Mouse (Mus musculus) kidney, embryonic 15.5 days (tissue): ENCODE results near the gene Lhfpl5. TPM values are rescaled to one million over a fixed set of nuclear protein-coding genes. Genes with fewer than 3 reads are reported as not detected.

Source experiments
- ATAC-seq: fragments of 200-750 bp; cut with Nextera tagmentation; replicated peaks from 2 replicates; pipeline ENCODE4 v1.8.0; 2017; ENCODE audit warnings: moderate TSS enrichment; ENCODE audit not compliant: low FRiP score
- H3K27ac ChIP-seq: fragments of 300-500 bp; sonication (generic); 2 replicates; pipeline ENCODE4 v1.5.1; 2015; ENCODE audit warnings: mild to moderate bottlenecking, inconsistent platforms
- H3K27me3 ChIP-seq: fragments of 300-500 bp; sonication (generic); 2 replicates; pipeline ENCODE4 v1.6.1; 2015; ENCODE audit warnings: inconsistent platforms
- H3K36me3 ChIP-seq: fragments of 300-500 bp; sonication (generic); 2 replicates; pipeline ENCODE4 v1.6.1; 2015; ENCODE audit warnings: inconsistent platforms
- H3K4me1 ChIP-seq: fragments of 300-500 bp; sonication (generic); 2 replicates; pipeline ENCODE4 v1.6.1; 2015; ENCODE audit warnings: inconsistent platforms
- H3K4me2 ChIP-seq: fragments of 300-500 bp; sonication (generic); 2 replicates; pipeline ENCODE4 v1.6.1; 2015; ENCODE audit warnings: moderate library complexity, mild to moderate bottlenecking, inconsistent platforms
- H3K4me3 ChIP-seq: fragments of 300-500 bp; sonication (generic); replicated peaks from 2 replicates; pipeline ENCODE4 v1.5.1; 2015; ENCODE audit warnings: mild to moderate bottlenecking, inconsistent platforms
- H3K9ac ChIP-seq: fragments of 300-500 bp; sonication (generic); 2 replicates; pipeline ENCODE4 v1.6.1; 2015; ENCODE audit warnings: mild to moderate bottlenecking, inconsistent platforms
- H3K9me3 ChIP-seq: fragments of 300-500 bp; sonication (generic); replicated peaks from 2 replicates; pipeline ENCODE4 v1.6.1; 2016; ENCODE audit warnings: inconsistent platforms
- WGBS: fragments of 180-500 bp; shearing (Covaris S2); methylation state at CpG from one replicate; pipeline ENCODE4 v1.1.7; 2015; ENCODE audit warnings: mixed read lengths; 5-methylcytosine and 5-hydroxymethylcytosine counted together
- polyA plus RNA-seq: library from polyadenylated mRNA; unstranded; fragments of >200 nt; fragmentation: Nextera tagmentation; extraction: Ambion mirVana; gene quantifications from 2 replicates; pipeline ENCODE4 v1.2.1, GENCODE M21; 2015

Lhfpl5 gene
- 0.54 and 0.91 TPM in 2 replicates for polyA plus RNA-seq

DNA sequence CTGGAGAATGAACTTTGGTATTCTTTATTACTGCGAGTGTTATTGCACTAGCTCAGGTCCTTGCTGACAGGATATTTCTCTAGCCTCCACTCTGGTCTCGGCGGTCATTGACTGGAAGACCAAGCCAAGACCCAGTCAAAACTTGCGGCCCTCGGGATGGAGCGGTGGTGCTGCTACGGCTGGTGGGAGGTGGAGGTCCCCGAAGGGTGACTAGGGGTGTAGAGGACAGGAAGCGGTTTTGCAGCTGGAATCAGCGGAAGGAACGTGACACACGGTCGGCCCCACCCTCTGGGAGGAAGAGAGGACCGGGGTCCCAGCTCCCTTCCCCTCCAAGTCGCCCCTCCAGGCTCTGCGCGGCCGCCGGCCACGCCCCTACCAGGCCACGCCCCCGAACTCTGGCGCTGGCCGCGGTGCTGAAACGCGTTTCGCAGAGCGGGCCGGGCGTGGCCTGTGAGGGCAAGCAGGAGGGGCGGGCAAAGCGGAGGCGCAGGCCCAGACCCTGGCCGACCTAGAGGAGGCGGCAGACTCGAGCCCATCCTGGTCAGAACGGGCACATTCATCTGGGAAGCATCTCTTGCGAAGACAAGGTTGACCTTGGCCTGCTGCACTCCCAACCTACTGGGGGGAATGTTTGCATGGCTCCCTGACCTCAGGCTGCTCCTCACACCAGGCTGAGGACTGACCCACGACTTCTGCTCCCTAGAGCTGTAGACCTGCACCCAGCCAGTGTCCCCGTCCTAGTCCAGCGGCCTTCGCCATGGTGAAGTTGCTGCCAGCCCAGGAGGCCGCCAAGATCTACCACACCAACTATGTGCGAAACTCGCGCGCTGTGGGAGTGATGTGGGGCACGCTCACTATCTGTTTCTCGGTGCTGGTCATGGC lies at the start of gene Lhfpl5:
TSS of gene Lhfpl5 (plus strand) at position 398 of the 882 bp plus-strand sequence.
- Histone ChIP-seq H3K4me3 (peak within 1 kb of the TSS; percentile 32), H3K36me3 (no peaks in the 10 kb centered on the region), H3K9me3 (no peaks in the 10 kb centered on the region), H3K9ac (no peak within 1 kb of the TSS), H3K27me3 (no peaks in the 10 kb centered on the region), H3K4me1 (peaks cover 11% of the 10 kb centered on the region), H3K27ac (no peak within 1 kb of the TSS), H3K4me2 (peak within 1 kb of the TSS; percentile 65)
- peak; percentile 89 for ATAC-seq
- 16% methylated on average over 50 of the region's 50 CpGs for whole genome bisulfite sequencing

DNA sequence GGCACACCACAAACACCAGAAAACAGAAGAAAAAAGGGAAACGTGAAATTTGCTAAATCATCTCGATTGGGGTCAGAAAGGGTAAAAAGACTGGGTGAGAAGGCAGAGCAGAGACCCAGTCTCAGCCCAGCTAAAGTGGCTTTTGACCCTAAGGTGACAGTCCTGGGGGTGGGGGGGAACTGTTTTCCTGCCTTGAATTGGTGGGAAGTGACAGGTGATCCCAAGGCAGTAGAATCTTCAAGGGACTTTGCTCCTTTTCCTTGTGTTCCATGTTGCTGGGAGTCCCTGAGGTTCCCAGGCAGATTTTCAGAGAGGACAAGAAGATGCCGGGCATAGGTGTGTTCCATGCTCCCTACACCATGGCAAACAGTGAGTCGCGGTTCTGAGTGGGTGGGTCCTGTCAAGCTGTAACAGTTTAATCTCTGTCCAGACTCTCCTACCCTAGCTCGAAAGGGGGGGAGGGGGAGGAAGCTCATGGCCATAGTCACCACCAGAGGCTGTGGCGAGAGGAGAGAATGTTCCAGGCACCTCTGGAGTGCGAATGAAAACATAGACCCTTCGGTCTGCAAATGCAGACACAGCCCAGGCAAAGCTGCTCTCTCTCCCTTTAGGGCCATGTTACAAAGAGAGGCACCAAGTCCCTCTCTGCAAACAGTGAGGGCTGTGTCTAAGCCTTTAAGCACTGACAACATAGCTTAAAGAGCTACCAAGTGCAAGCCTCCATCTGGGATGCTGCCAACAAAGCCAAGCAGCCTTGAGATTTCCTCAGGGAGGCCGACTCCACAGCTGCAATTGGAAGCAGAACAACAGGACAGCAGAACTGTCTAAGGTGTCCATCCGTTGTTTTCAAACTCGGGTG lies 48.0 kb upstream of the Lhfpl5 start:
- H3K27me3 ChIP-seq = 0 out of 2 replicates have a peak, but pooled peaks cover 7% of the 10 kb centered on the region
- H3K9ac ChIP-seq = no peak overlapping the region
- H3K4me3 ChIP-seq = no peak overlapping the region
- no peak for ATAC-seq
- no peaks in the 10 kb centered on the region for H3K36me3 ChIP-seq
- H3K4me1 ChIP-seq = peaks cover 39% of the 10 kb centered on the region
- no peaks in the 10 kb centered on the region for H3K9me3 ChIP-seq
- peak overlapping the region; percentile 46 for H3K4me2 ChIP-seq
- H3K27ac ChIP-seq = peak overlapping the region; percentile 19; the same call in 1 of the 2 replicates
- WGBS = 41% methylated on average over 12 of the region's 12 CpGs

DNA sequence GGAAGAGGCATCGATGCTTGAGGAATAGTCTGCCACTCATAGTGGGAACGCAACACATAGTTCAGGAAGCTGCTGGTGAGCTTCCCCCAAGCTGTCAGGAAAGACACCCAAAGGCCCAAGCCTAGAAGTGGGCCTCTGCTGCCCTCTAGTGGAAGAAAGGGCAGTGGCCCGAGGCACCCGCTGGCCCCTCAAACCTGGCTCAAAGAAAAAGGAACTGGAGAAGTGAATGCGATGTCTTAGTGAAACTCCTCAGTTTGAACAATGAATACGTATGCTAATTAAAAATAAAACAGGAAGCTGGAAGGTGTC lies 47.4 kb upstream of the Lhfpl5 start:
- no peaks in the 10 kb centered on the region for H3K36me3 ChIP-seq
- H3K27me3 ChIP-seq = 0 out of 2 replicates have a peak, but pooled peaks cover 7% of the 10 kb centered on the region
- WGBS = 4% methylated on average over 6 of the region's 6 CpGs
- no peaks in the 10 kb centered on the region for H3K9me3 ChIP-seq
- H3K27ac ChIP-seq = 0 out of 2 replicates have a peak overlapping the region, but pooled peaks have one; percentile 19
- ATAC-seq = no peak
- peak overlapping the region; percentile 46 for H3K4me2 ChIP-seq
- peaks cover 33% of the 10 kb centered on the region for H3K4me1 ChIP-seq
- H3K9ac ChIP-seq = no peak overlapping the region
- no peak overlapping the region for H3K4me3 ChIP-seq

DNA sequence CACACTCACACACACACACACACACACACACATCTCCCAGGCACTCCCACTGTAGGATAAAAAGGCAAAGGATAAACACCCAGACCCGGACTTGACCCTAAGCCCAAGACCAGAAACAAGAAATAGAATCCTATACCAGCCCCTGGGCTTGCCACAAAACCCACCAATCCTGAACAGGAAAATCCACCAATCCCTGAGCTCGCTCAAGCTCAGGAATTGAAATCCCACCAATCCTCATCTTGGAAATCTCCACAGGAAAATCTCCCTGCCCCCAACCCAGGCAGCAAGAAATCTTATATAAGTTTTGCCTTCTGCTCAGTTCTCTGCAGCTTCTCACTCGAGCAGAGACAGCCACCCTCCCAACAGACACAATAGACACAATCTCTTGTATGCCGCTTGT lies 46.3 kb upstream of the Lhfpl5 start:
- H3K4me3 ChIP-seq = no peak overlapping the region
- no peak overlapping the region for H3K9ac ChIP-seq
- 77% methylated on average over 4 of the region's 4 CpGs for WGBS

DNA sequence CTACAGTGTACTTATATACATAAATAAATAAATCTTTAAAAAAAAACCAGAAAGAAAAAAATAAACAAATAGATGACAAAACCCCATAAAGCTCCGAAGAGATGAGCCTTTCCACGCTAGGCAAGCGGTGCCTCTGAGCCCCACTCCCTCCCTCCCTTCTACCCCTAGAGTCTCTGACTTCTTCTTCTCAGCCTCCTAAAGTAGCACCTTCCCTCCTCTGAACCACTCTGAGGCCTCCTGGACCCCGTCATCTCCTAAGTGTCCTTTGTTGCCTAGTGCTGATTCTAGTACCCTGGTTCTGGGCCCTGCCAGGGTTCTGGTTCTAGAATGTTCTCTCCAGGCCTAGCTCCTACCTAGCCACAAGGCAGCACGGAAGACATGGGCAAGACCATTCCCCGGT lies 44.9 kb upstream of the Lhfpl5 start, which contains the start of gene Armc12:
TSS of gene Armc12 (plus strand) at position 301 of the 400 bp plus-strand sequence.
- no peak within 1 kb of the TSS for H3K27ac ChIP-seq
- H3K9ac ChIP-seq = no peak within 1 kb of the TSS
- H3K4me2 ChIP-seq = peak within 1 kb of the TSS; percentile 48
- H3K4me3 ChIP-seq = no peak within 1 kb of the TSS
- ATAC-seq = no peak
- H3K27me3 ChIP-seq = 0 out of 2 replicates have a peak, but pooled peaks cover 7% of the 10 kb centered on the region
- H3K4me1 ChIP-seq = peaks cover 22% of the 10 kb centered on the region
- 84% methylated on average over 6 of the region's 6 CpGs for WGBS
- no peaks in the 10 kb centered on the region for H3K9me3 ChIP-seq
- H3K36me3 ChIP-seq = no peaks in the 10 kb centered on the region

More for the DNA sequence above, 46.3 kb upstream of the Lhfpl5 start:
- no peaks in the 10 kb centered on the region for H3K36me3 ChIP-seq
- no peaks in the 10 kb centered on the region for H3K9me3 ChIP-seq
- ATAC-seq = no peak
- peaks cover 24% of the 10 kb centered on the region for H3K4me1 ChIP-seq
- H3K27me3 ChIP-seq = 0 out of 2 replicates have a peak, but pooled peaks cover 7% of the 10 kb centered on the region
- no peak overlapping the region for H3K4me2 ChIP-seq
- H3K27ac ChIP-seq = no peak overlapping the region

DNA sequence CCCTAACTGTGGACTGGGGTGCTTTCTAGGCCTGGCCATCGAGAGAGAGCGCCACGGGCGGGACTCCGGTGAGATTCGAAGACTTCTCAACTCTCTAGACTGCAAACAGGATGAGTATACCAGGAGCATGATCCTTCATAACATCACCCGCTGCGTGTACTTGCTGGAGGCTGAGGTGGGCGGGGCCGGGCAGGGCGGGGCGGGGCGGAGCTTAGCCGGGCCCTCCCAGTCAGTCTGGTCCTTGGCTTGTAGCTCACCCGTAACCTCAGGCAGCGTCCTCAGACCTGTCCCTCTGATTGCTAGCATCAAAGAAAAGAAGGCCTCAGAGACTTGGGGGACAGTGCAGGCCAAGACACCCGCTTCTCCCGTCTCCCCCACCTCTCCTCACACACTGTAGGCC lies 43.5 kb upstream of the Lhfpl5 start:
- no peaks in the 10 kb centered on the region for H3K36me3 ChIP-seq
- 11% methylated on average over 18 of the region's 18 CpGs for WGBS
- no peak overlapping the region for H3K27ac ChIP-seq
- H3K4me1 ChIP-seq = peaks cover 22% of the 10 kb centered on the region
- 0 out of 2 replicates have a peak, but pooled peaks have one; percentile 36 for ATAC-seq
- peak overlapping the region; percentile 48 for H3K4me2 ChIP-seq
- peak overlapping the region; percentile 10 for H3K4me3 ChIP-seq
- no peak overlapping the region for H3K9ac ChIP-seq
- 0 out of 2 replicates have a peak, but pooled peaks cover 8% of the 10 kb centered on the region for H3K27me3 ChIP-seq
- H3K9me3 ChIP-seq = no peaks in the 10 kb centered on the region

DNA sequence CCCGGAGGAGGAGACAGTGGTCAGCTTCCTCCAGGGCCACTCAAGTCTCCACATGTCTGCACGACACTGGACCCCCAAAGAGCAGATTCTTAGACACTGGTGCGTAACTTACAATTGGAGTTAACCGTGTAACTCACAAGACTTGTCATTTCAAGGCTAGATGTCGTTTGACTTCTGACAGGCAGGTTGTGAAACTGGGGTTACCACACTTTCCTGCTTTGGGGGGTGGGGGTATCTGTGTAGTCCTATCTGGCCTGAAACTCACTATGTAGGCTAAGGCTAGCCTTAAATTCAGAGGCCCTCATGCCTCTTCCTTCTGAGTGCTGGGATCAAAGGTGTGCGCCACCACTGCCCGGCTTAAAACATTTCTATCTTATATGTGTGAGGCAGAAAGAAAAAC lies 42.9 kb upstream of the Lhfpl5 start:
- Histone ChIP-seq H3K36me3 (no peaks in the 10 kb centered on the region), H3K4me1 (peaks cover 17% of the 10 kb centered on the region), H3K9ac (no peak overlapping the region), H3K4me3 (no peak overlapping the region), H3K9me3 (no peaks in the 10 kb centered on the region), H3K27ac (no peak overlapping the region), H3K27me3 (0 out of 2 replicates have a peak, but pooled peaks cover 9% of the 10 kb centered on the region), H3K4me2 (no peak overlapping the region)
- no peak for ATAC-seq
- 79% methylated on average over 7 of the region's 7 CpGs for WGBS

DNA sequence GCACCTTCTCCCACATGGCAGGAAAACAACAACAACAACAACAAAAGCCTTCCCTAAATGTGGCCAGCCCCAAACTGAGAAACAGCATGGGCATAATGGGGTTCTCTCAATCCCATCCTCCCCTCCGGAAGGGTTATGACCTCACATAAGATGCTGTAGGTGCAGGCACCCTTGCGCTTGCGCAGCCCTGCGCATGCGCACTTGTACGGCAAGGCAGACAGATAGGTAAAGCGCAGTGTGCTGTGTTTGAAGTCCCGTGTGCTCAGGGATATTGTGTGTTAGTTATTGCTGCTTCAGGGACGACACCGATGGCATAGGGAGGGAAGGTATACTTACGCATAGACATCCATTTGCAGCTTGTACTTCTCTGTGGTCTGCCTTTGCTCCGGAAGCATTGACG lies 42.1 kb upstream of the Lhfpl5 start:
- no peak overlapping the region for H3K4me3 ChIP-seq
- 0 out of 2 replicates have a peak, but pooled peaks cover 9% of the 10 kb centered on the region for H3K27me3 ChIP-seq
- no peaks in the 10 kb centered on the region for H3K9me3 ChIP-seq
- WGBS = 91% methylated on average over 13 of the region's 13 CpGs
- H3K4me1 ChIP-seq = peaks cover 10% of the 10 kb centered on the region
- H3K36me3 ChIP-seq = no peaks in the 10 kb centered on the region
- no peak overlapping the region for H3K4me2 ChIP-seq
- ATAC-seq = no peak
- H3K9ac ChIP-seq = no peak overlapping the region
- H3K27ac ChIP-seq = no peak overlapping the region

DNA sequence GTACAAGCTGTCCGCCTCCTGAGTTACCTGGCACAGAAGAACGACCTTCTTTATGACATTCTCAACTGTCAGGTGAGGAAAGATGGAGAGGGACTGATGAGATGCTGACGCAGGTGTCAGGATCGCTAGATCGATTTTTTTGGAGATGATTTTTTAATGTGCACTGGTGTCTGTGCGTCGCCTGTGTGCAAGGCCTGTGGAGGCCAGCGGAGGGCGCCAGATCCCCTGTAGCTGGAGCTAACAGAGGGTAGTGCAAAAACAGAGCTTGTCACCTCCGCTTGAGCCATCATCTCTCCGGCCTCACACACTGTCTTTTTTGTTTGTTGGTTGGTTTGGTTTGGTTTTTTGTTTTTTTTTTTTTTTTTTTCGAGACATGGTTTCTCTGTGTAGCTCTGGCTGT lies 37.6 kb upstream of the Lhfpl5 start:
- no peak overlapping the region for H3K9ac ChIP-seq
- H3K9me3 ChIP-seq = peaks cover 14% of the 10 kb centered on the region; the same call in 1 of the 2 replicates
- 0 out of 2 replicates have a peak, but pooled peaks cover 2% of the 10 kb centered on the region for H3K27me3 ChIP-seq
- no peak overlapping the region for H3K4me2 ChIP-seq
- WGBS = 49% methylated on average over 12 of the region's 12 CpGs
- no peak overlapping the region for H3K4me3 ChIP-seq
- no peak overlapping the region for H3K27ac ChIP-seq
- H3K36me3 ChIP-seq = no peaks in the 10 kb centered on the region
- no peaks in the 10 kb centered on the region for H3K4me1 ChIP-seq
- no peak for ATAC-seq

DNA sequence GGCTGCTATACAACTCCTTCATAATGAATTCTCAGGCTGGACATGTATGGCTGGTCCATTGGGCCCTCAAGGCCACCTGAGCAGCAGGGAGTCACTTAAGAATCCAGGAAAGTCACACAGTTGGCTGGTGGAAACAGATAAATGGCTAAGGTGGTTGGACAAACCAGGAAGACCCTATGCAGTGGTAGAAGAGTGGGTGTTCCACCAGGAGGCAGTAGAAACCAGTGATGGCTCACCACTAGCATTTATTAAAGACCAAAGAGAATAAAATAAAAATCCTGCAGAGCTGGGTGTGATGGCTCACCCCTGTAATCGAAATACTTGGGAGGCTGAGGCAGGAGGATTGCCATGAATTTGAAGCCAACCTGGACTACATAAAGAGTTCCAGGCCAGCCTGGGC lies 28.5 kb upstream of the Lhfpl5 start:
- Histone ChIP-seq H3K27ac (no peak overlapping the region), H3K4me1 (no peaks in the 10 kb centered on the region), H3K9ac (no peak overlapping the region), H3K4me2 (no peak overlapping the region), H3K27me3 (no peaks in the 10 kb centered on the region), H3K4me3 (no peak overlapping the region), H3K9me3 (peaks cover under 1% of the 10 kb centered on the region; the same call in 1 of the 2 replicates), H3K36me3 (no peaks in the 10 kb centered on the region)
- 78% methylated on average over 1 of the region's 1 CpGs for WGBS
- ATAC-seq = no peak

DNA sequence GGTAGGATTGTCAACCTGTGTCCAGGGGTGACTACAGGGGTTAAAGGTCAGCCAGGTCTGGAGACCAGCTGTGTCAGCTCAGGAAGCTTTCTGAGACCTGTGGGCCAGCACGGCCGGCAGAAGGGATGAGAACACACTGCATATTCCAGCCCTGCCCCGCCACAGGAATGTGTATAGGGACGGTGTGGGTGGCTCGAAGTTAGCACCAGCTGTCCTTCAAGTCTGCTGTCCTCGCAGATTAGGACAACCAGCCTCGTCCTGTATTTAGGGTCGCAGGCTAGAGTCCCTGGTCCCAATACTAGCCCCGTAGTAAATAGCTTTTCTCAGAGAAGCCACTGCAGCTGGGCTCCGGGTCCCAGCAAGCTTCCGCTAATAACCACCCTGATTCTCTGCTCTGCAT lies 26.9 kb upstream of the Lhfpl5 start:
- WGBS = 71% methylated on average over 11 of the region's 11 CpGs

More for the DNA sequence above, 26.9 kb upstream of the Lhfpl5 start:
- Histone ChIP-seq H3K27me3 (no peaks in the 10 kb centered on the region), H3K36me3 (no peaks in the 10 kb centered on the region), H3K4me3 (no peak overlapping the region), H3K4me2 (no peak overlapping the region), H3K9ac (no peak overlapping the region), H3K27ac (no peak overlapping the region), H3K4me1 (0 out of 2 replicates have a peak, but pooled peaks cover 3% of the 10 kb centered on the region), H3K9me3 (no peaks in the 10 kb centered on the region)
- no peak for ATAC-seq
